Mouse (Mus musculus) neutrophil, adult 83 days (primary cell): ENCODE results near the gene Lce3c. TPM values are rescaled to one million over a fixed set of nuclear protein-coding genes. Genes with fewer than 3 reads are reported as not detected.

Experiments used
- total RNA-seq, 2 experiments: library from RNA; stranded (reverse); gene quantifications; one replicate each; pipeline ENCODE4 v1.2.4; 2023

The Lce3c gene
- not detected for total RNA-seq

GRCm38 (mm10) chr3:92944186-92944585 is at the start of gene Lce3c:
Gene Lce3c, plus strand, starts transcription at chr3:92944486.

GRCm38 (mm10) chr3:92926130-92926529 is 18.2 kb upstream of the Lce3c start, which contains the start of gene Lce3a:
Gene Lce3a, minus strand, starts transcription at chr3:92926230.

GRCm38 (mm10) chr3:92932679-92933078 is 11.6 kb upstream of the Lce3c start, which contains the start of gene Lce3b:
Gene Lce3b, plus strand, starts transcription at chr3:92932979.

GRCm38 (mm10) chr3:92957090-92957489 is 12.8 kb downstream of the Lce3c start, which contains the start of gene Lce3d:
Gene Lce3d, plus strand, starts transcription at chr3:92957390.

GRCm38 (mm10) chr3:92966761-92967160 is 22.5 kb downstream of the Lce3c start, which contains the start of gene Lce3e:
Gene Lce3e, plus strand, starts transcription at chr3:92967061.

GRCm38 (mm10) chr3:92991926-92992325 is 47.6 kb downstream of the Lce3c start, which contains the start of gene Lce3f:
Gene Lce3f, plus strand, starts transcription at chr3:92992226.

Other genes with a start within 250 kb of the Lce3c start
- gene Lce1e, start 235.4 kb upstream of the Lce3c start, total RNA-seq, result not detected
- not detected for gene Lce1f, start 224.1 kb upstream of the Lce3c start, total RNA-seq
- not detected for gene Gm38119, start 205.4 kb upstream of the Lce3c start, total RNA-seq
- gene Lce1g, start 192.1 kb upstream of the Lce3c start, total RNA-seq, result not detected
- not detected for gene Lce1h, start 179.4 kb upstream of the Lce3c start, total RNA-seq
- not detected for gene Lce1i, start 165.6 kb upstream of the Lce3c start, total RNA-seq
- gene Lce1j, start 154.0 kb upstream of the Lce3c start, total RNA-seq, result not detected
- gene Lce1k, start 136.6 kb upstream of the Lce3c start, total RNA-seq, result not detected
- gene Kprp, start 117.2 kb upstream of the Lce3c start, total RNA-seq, result not detected
- gene Lce1l, start 93.2 kb upstream of the Lce3c start, total RNA-seq, result not detected
- gene 2310050C09Rik, start 74.3 kb upstream of the Lce3c start, total RNA-seq, result not detected
- gene Lce3a, start 18.3 kb upstream of the Lce3c start, total RNA-seq, result not detected
- gene Lce3b, start 11.5 kb upstream of the Lce3c start, total RNA-seq, result not detected
- not detected for gene Lce3d, start 12.9 kb downstream of the Lce3c start, total RNA-seq
- gene Lce3e, start 22.6 kb downstream of the Lce3c start, total RNA-seq, result not detected
- not detected for gene Lce3f, start 47.7 kb downstream of the Lce3c start, total RNA-seq
- not detected for gene Crct1, start 71.2 kb downstream of the Lce3c start, total RNA-seq
- gene Lce1m, start 74.6 kb downstream of the Lce3c start, total RNA-seq, result not detected
- gene Gm4858, start 124.3 kb downstream of the Lce3c start, total RNA-seq, result not detected
- gene Crnn, start 200.3 kb downstream of the Lce3c start, total RNA-seq, result not detected